Mouse (Mus musculus) megakaryocyte progenitor cell, adult 5-6 weeks (primary cell): Measurements from ENCODE around the gene Muc3. TPM values are rescaled to one million over a fixed set of nuclear protein-coding genes. Genes with fewer than 3 reads are reported as not detected.

Experiments used
- ATAC-seq: replicated peaks from 2 replicates; pipeline ENCODE4 v1.8.0; 2016; ENCODE audit warnings: mild to moderate bottlenecking, moderate TSS enrichment, inconsistent platforms; ENCODE audit not compliant: poor library complexity
- total RNA-seq, 2 experiments: library from RNA; stranded (forward) in 1 of 2; stranded (reverse) in 1 of 2; fragments of 157-497, 149-512 nt in 1 of 2; fragments of 200-1000 nt in 1 of 2; gene quantifications; 2 replicates each; pipeline versions ENCODE4 v1.2.3 to v1.2.4; 2015 to 2017

Muc3 gene
- total RNA-seq, 2 experiments from 2014 or later, result not detected

- ATAC-seq, result peak; percentile 40; the same call in 1 of the 2 replicates
Measured at GRCm38 (mm10) chr5:137098418-137098817, 50.7 kb downstream of the Muc3 start.

- ATAC-seq, result no peak
Measured at GRCm38 (mm10) chr5:137096037-137096436, 53.1 kb downstream of the Muc3 start.

- peak; percentile 46 for ATAC-seq
Measured at GRCm38 (mm10) chr5:137095135-137095534, 54.0 kb downstream of the Muc3 start.

- ATAC-seq, result no peak
Measured at GRCm38 (mm10) chr5:137093720-137094119, 55.4 kb downstream of the Muc3 start.

- ATAC-seq, result 0 out of 2 replicates have a peak, but pooled peaks have one; percentile 11
Measured at GRCm38 (mm10) chr5:137091560-137091959, 57.6 kb downstream of the Muc3 start.

- no peak for ATAC-seq
Measured at GRCm38 (mm10) chr5:137090870-137091269, 58.3 kb downstream of the Muc3 start.

- no peak for ATAC-seq
Measured at GRCm38 (mm10) chr5:137087410-137087809, 61.7 kb downstream of the Muc3 start.

GRCm38 (mm10) chr5:137085731-137086130 lies 63.4 kb downstream of the Muc3 start:
- no peak for ATAC-seq

GRCm38 (mm10) chr5:137085021-137085420 lies 64.1 kb downstream of the Muc3 start:
- ATAC-seq, result peak; percentile 74

Other genes starting within 250 kb of the Muc3 start
- 24.7 and 43.5 TPM in 2 replicates for gene Ift22, start 241.2 kb downstream of the Muc3 start, total RNA-seq (2015)
- gene Ift22, start 241.2 kb downstream of the Muc3 start, total RNA-seq (2017), result 6.6 and 9.8 TPM in 2 replicates
- gene Fis1, start 196.0 kb downstream of the Muc3 start, total RNA-seq (2015), result 227 and 237 TPM in 2 replicates
- gene Fis1, start 196.0 kb downstream of the Muc3 start, total RNA-seq (2017), result 110 and 121 TPM in 2 replicates
- gene Cldn15, start 182.7 kb downstream of the Muc3 start, total RNA-seq (2015), result 61.8 and 69.7 TPM in 2 replicates
- 48.5 and 50.4 TPM in 2 replicates for gene Cldn15, start 182.7 kb downstream of the Muc3 start, total RNA-seq (2017)
- gene Plod3, start 162.3 kb downstream of the Muc3 start, total RNA-seq (2015), result 70.5 and 80.3 TPM in 2 replicates
- 154 and 176 TPM in 2 replicates for gene Plod3, start 162.3 kb downstream of the Muc3 start, total RNA-seq (2017)
- 109 and 115 TPM in 2 replicates for gene Znhit1, start 161.3 kb downstream of the Muc3 start, total RNA-seq (2015)
- gene Znhit1, start 161.3 kb downstream of the Muc3 start, total RNA-seq (2017), result 41.5 and 49.0 TPM in 2 replicates
- gene Vgf, start 122.9 kb downstream of the Muc3 start, total RNA-seq (2015), result not detected in 2 replicates
- gene Vgf, start 122.9 kb downstream of the Muc3 start, total RNA-seq (2017), result not detected in 2 replicates
- gene Ap1s1, start 103.2 kb downstream of the Muc3 start, total RNA-seq (2015), result 37.8 and 41.2 TPM in 2 replicates
- 67.3 and 87.2 TPM in 2 replicates for gene Ap1s1, start 103.2 kb downstream of the Muc3 start, total RNA-seq (2017)
- 0.22 TPM in 1 of 2 replicates, not detected in the other for gene Serpine1, start 77.1 kb downstream of the Muc3 start, total RNA-seq (2015)
- gene Serpine1, start 77.1 kb downstream of the Muc3 start, total RNA-seq (2017), result not detected in 2 replicates
- 8.1 and 8.7 TPM in 2 replicates for gene Trim56, start 33.1 kb downstream of the Muc3 start, total RNA-seq (2015)
- 24.7 and 25.6 TPM in 2 replicates for gene Trim56, start 33.1 kb downstream of the Muc3 start, total RNA-seq (2017)
- 0.69 TPM in 1 of 2 replicates, not detected in the other for gene Muc3a, start 63.1 kb upstream of the Muc3 start, total RNA-seq (2015)
- gene Muc3a, start 63.1 kb upstream of the Muc3 start, total RNA-seq (2017), result not detected in 2 replicates
- 0.67 and 2.3 TPM in 2 replicates for gene Ache, start 138.2 kb upstream of the Muc3 start, total RNA-seq (2015)
- under 0.01 TPM in 1 of 2 replicates, not detected in the other for gene Ache, start 138.2 kb upstream of the Muc3 start, total RNA-seq (2017)
- 0.61 and 2.9 TPM in 2 replicates for gene Ufsp1, start 145.3 kb upstream of the Muc3 start, total RNA-seq (2015)
- gene Ufsp1, start 145.3 kb upstream of the Muc3 start, total RNA-seq (2017), result 1.3 and 3.8 TPM in 2 replicates
- 133 and 143 TPM in 2 replicates for gene Srrt, start 158.4 kb upstream of the Muc3 start, total RNA-seq (2015)
- gene Srrt, start 158.4 kb upstream of the Muc3 start, total RNA-seq (2017), result 241 and 321 TPM in 2 replicates
- 4.0 and 6.7 TPM in 2 replicates for gene Trip6, start 165.1 kb upstream of the Muc3 start, total RNA-seq (2015)
- 7.1 and 7.5 TPM in 2 replicates for gene Trip6, start 165.1 kb upstream of the Muc3 start, total RNA-seq (2017)
- 2.4 and 4.4 TPM in 2 replicates for gene Slc12a9, start 184.3 kb upstream of the Muc3 start, total RNA-seq (2015)
- gene Slc12a9, start 184.3 kb upstream of the Muc3 start, total RNA-seq (2017), result 5.3 and 5.7 TPM in 2 replicates
- gene Ephb4, start 200.8 kb upstream of the Muc3 start, total RNA-seq (2015), result 0.05 and 0.10 TPM in 2 replicates
- gene Ephb4, start 200.8 kb upstream of the Muc3 start, total RNA-seq (2017), result 0.27 TPM in 1 of 2 replicates, not detected in the other